Mouse (Mus musculus) WW6 (cell line): ENCODE measurements around the gene Cib1.
A peak's percentile ranks its signal among the peaks of the same experiment; 100 is the strongest.

ENCODE experiments used
- DNase-seq: peaks from one replicate; pipeline ENCODE4 v3.0.0-alpha.2; 2013; ENCODE audit warnings: low read depth, low spot score

Cib1 gene

DNA sequence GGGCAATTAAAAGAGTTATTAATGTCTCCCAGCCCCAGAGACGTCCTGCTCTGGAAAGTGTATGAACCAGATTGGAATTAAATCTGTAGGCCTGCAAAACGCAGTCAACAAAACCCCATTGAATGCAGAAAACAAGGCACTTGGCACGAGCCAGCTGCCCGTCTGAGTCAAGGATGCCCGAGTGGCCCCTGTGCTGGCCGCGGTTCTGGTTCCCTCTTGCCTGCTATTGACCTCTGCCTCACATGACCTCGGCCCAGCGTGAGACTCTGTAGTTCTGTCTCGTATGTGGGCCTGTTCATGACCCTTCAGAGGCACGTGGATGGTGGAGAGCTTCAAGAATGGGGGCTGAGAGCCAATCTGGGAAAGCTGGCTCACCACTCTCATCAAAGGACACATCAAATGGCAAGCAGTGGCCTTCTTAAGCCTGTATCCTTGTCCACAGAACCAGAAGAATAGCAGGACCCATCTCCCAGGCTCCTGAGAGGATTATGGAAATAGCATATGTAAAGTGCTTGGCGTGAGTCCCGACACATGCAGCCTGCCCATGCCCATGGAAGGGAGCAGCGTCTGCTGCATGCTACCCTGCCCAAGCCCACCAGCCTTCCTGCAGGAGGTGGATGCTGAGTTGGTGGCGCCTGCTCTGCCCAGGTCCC is 30.6 kb downstream of the Cib1 start:
- DNase-seq: no peak

DNA sequence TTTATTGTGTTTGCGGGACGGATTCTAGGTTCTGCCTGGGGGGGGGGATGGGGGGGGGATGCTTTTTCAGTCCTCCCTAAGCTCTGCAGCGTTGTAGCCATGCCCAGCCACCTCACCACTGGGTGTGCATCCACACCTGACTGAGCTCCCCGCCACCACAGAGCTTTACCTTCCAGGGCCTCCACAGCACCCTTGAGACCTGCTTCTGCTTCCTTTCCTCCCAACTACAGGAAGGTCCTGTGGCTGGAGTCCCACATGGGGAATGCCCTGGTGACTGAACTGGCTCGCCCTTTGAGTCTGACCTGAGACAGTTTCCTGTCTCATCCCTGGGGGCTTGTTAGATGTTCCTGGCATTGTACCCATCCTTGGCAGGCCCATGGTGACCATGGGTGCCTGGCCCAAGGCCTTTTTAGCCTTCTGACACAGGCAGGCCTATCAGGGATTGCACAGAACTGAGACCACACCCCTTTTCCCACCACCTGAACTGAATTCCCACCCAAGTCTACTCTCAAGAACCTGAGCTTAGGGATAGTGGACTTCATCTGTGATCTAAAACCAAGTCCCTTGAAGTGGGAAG is 31.6 kb downstream of the Cib1 start:
- no peak for DNase-seq

GRCm38 (mm10) chr7:80200588-80200945 is 32.0 kb downstream of the Cib1 start:
- DNase-seq: no peak

GRCm38 (mm10) chr7:80199851-80200587 is 32.6 kb downstream of the Cib1 start:
- no peak for DNase-seq

- no peak for DNase-seq
Observed at GRCm38 (mm10) chr7:80199286-80199685, 33.3 kb downstream of the Cib1 start.

DNA sequence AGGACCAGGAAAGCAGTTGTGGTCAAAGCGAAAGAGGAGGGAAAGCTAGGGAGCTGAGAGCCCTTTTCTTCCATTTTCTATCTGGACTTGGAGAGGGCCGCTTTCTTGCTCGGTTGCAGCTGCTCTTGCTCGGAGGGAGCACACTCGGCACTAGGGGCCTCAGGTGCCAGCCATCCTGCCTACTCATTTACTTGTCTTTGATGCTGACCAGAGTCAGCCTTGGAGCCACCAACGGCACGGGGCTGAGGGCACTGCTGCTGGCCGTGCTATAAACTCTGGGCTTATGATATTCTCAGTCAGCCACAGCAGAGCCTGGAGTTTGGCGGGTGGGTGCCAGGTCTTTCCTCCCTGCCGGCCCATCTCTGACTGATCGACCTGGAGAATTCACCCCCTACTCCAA is 33.8 kb downstream of the Cib1 start:
- DNase-seq: no peak

DNA sequence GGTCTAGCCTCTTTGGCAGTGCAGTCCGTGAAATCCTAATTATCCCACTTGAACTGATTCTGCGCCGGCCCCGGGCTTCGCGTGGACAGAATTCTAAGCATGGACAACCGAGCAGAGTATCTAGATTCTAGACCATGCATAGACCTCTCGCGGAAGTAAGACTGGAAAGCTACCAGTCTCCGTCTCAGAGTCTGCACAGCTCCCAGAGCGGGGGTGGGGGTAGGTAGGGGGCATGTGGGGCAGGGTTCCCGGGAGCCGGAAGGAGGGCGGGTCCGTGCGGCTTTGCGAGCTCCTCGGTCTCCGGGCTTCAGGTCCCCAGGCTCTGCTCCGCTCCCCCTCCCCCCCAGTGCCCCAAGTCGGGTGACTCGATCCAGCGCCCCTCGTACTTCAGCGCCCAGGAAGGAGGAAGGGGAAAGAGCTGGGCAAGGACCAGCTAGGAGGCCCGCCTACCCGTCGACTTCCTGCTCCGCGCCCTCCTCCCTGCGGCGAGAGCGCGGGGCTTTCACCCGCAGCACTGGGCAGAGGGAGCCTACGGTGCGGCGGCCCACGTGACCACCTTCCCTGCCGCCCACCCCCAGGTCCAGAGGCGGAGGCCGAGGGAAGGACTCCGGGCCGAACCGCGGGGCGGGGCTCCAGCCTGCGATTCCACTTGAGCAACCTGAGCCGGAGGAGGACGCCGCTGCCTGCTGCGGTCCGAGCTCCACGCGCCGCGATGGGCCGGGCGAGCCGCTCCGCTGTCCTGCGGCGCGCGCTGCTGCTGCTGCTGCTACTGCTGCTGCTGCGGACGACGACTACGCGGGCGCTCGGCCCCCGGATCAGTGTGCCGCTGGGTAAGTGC is 34.5 kb downstream of the Cib1 start:
- peak; percentile 57 for DNase-seq

- DNase-seq: no peak
Observed at GRCm38 (mm10) chr7:80197371-80197770, 35.2 kb downstream of the Cib1 start.

DNA sequence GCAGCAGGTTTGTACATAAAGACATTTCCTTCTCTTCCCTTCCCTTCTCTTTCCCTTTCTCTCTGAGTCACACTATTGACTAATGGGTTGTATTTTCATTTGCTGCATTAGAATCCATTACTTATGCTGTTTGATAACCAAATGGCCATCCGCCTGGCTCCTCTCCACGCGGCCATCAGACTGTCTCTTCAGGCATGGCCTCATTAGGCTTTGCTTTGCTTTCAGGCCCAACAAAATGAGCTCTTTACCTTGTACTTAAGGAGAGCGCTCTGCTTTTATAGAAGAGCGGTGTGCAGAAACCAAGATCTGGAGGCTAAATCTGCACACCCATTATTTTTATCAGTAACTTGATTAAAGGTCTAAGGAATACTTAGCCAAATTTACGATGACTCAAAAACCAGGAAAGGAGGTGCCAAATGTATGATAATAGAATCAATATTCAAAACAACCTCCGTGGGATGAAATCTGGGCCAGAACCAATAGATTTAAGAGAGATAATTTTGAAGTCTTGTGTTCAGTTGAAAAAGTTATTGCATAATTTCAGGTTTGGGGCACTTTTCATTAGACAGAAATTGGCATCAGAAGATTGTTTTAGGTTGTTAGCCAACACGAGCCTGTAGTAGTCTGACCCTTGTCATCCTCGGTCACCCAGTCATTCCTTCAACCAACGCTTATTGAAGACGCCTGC is 36.9 kb downstream of the Cib1 start:
- DNase-seq: no peak

GRCm38 (mm10) chr7:80195146-80195545 is 37.5 kb downstream of the Cib1 start:
- no peak for DNase-seq

GRCm38 (mm10) chr7:80193941-80194739 is 38.5 kb downstream of the Cib1 start:
- no peak for DNase-seq

DNA sequence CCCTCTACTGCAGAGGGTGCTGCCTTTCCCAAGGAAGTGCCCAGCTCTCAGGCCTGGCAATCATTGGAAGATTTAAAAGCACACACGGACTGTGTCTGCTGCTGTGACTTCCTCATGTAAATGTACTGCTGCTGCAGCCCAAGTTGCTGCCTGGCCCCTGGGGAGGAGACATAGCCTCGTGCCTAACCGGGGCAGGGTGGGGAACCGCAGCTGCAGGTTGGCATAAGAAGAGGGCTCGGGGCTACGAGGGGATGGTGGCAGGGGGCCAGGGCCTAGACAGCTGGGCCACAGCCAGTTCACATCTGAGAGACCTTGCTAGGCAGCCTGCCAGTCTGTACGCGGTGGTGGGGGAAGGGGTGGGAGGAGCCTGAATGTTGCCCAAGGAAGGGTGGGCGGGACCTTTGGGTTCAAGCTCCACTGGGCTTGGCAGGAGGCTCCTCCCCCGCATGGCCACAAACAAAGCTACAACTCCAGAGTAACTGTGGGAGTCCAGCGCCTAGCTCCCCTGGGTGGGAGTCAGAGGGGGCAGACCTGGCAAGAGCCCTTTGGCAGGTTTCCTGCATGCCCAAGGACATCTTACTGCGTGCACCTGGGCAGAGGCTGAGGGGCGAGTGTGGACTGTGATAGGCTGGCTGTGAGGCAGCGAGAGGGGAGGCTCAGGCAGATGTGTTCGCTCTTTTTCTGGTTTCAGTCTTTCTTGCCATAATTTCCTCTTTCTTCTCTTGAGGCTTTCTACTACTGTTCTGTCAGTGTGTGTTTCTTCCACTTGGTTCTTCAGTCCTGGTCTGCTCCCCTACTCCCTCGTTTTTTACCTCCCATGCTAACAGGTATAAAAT is 40.2 kb downstream of the Cib1 start:
- peak; percentile 70 for DNase-seq

- no peak for DNase-seq
Observed at GRCm38 (mm10) chr7:80191455-80191854, 41.2 kb downstream of the Cib1 start.

DNA sequence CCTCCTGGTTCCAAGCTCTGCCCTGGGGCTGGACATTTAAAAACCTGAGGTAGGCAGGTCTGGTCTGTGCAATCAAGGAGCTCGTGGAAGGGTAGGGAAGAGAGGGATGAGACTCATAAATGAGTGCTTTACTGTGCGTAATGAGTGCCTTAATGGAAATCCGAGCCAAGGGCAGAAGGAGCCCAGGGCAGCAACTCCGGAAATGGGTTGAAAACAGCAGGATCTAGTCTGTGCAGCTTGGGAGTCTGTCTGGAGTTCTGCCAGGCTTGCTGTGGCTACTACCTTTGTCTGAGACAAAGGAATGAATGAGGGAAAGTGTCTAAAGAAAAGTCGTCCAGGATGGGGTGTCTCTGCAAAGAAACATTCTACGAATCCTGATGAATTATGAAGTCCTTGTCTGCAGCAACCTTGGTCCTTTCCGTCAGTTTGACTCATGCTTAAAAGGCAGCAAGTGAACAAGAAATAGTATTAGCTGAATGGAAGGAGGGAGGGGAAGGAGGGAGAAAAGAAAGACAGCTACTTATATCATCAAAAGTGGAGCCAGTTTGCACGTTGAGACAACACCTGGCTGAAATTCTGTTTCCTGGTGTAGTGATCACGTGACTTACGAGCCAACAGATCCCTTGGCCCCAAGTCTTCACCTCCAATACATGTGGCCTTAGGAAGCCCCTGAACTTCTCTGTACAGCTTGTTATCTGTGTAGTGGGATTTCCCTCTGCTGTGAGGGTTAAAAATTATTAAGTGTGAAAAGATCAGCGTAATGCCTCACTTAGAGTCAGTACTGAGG is 43.3 kb downstream of the Cib1 start:
- DNase-seq: no peak

DNA sequence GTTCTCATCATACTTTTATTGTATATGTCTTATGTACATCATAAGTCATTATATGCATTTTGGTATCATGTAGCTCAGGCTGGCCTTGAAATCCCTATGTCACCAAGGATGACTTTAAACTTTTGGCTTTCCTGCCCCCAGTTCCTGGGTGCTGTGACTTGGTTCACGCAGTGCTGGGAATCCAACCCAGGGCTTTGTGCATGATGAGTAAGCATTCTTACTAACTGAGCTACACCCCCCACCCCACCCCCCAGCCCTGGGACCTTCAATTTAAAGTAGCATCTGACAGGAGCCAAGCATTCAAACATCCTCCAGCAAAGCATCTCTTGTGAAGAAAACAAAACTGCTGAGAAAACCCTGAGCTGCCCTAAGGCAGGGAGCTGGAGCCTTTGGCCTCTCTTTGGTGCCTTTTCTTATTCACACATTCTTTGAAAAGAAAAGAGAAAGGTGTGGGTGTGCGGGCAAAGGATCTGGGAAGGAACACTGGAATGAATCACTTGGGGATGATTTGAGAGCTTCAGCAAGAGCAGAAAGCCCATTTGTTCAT is 44.0 kb downstream of the Cib1 start:
- no peak for DNase-seq

DNA sequence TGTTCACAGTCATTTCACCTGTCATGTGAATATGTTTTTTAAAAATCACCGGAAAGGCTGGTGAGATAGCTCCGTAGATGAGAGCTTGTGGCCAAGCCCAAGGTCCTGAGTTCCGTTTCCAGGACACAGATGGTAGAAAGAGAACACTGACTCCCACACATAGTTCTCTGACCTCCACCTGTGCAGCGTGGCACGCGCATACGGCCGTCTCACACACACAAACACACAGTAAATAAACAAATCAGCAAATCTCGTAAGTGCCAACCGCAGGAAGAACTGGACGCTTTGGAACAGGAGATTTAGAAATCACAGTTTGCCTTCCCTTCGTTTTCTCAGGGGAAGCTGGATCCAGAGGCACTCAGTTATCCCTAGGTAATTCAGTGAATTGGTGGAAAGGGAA is 45.1 kb downstream of the Cib1 start:
- no peak for DNase-seq

GRCm38 (mm10) chr7:80186531-80187296 is 45.9 kb downstream of the Cib1 start, which contains the start of gene Sema4b:
Gene Sema4b (plus strand): TSS chr7:80186841.
- no peak for DNase-seq

DNA sequence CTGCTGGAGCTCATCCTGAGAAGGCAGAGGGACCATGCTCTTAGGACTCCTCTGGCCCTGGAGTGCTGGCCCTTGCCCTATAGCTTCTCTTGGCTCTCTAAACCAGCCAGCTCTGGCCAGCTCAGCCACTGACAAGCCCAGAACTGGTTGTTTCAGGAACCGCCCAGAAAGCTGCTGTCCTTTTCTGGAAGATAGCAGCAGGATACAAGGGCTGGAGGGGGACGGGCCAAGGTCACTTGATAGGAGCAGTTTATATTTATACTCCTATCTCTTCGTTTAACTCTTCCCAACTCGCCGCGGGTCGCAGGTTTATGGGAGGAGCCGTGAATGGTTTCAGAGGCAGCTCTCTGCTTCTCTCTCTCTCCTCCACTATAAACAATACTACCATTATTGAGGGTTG is 46.6 kb downstream of the Cib1 start:
- no peak for DNase-seq
